Mouse (Mus musculus): ENCODE data around the gene Dclre1c. TPM values are rescaled to one million over a fixed set of nuclear protein-coding genes. Genes with fewer than 3 reads are reported as not detected.
"Not testable (repeated sequence)": the region's sequence is repeated elsewhere in the genome, so short reads cannot be mapped to it uniquely, and the experiment has no call there.

Gene Dclre1c
- 1.5 TPM for polyA plus RNA-seq (2012; fragmentation: generic; extraction: Trizol)

GRCm38 (mm10) chr2:3423841-3424578, at the start of gene Dclre1c:
Gene Dclre1c (plus strand): TSS chr2:3424131.
- H3K4me3 ChIP-seq, result peak within 1 kb of the TSS; percentile 56
- TF ChIP-seq TCF3 (IDR thresholded peaks at IDR 0.05; ENCODE audit: insufficient read length, low read depth) (peak; percentile 74), POLR2AphosphoS2 (IDR thresholded peaks at IDR 0.05; ENCODE audit: insufficient read length, low read depth) (peak; percentile 49), MYOD1 (IDR thresholded peaks at IDR 0.05; ENCODE audit: control insufficient read depth in 1 of 3, insufficient read length in 2 of 3, low read depth in 2 of 3) (peak; percentile 73 to 95 (median 95)), TCF12 (IDR thresholded peaks at IDR 0.05; ENCODE audit: insufficient read depth, poor library complexity, severe bottlenecking) (peak; percentile 81), USF1 (IDR thresholded peaks at IDR 0.05; ENCODE audit: low read depth) (peak; percentile 16), POLR2A (IDR thresholded peaks at IDR 0.05; ENCODE audit: insufficient read length, low read depth) (peak; percentile 30), CEBPB (IDR thresholded peaks at IDR 0.05; ENCODE audit: insufficient read depth, poor library complexity, severe bottlenecking) (peak; percentile 100), MYOG (IDR thresholded peaks at IDR 0.05; ENCODE audit: control insufficient read depth in 1 of 3, insufficient read depth in 1 of 3, insufficient read length in 2 of 3, low read depth in 2 of 3) (peak; percentile 76 to 97 (median 88)), E2F4 (IDR thresholded peaks at IDR 0.05; ENCODE audit: insufficient read depth) (peak; percentile 79), MAX (IDR thresholded peaks at IDR 0.05; ENCODE audit: low read depth) (peak; percentile 46), REST (IDR thresholded peaks at IDR 0.05; ENCODE audit: insufficient read depth, insufficient read length) (no peak), SRF (IDR thresholded peaks at IDR 0.05; ENCODE audit: control insufficient read depth, insufficient read length, low read depth) (no peak)
- H3K36me3 ChIP-seq (ENCODE audit: control insufficient read depth, insufficient read depth), result no peaks in the 10 kb centered on the region
- peaks cover 5% of the 10 kb centered on the region for H3K79me2 ChIP-seq (ENCODE audit: control insufficient read depth, insufficient read depth)
- no peaks in the 10 kb centered on the region for H3K27me3 ChIP-seq (ENCODE audit: control insufficient read depth, insufficient read depth, insufficient read length)
- peak within 1 kb of the TSS; percentile 88 for H3K4me2 ChIP-seq (ENCODE audit: low read depth)
- H3ac ChIP-seq (ENCODE audit: control insufficient read depth, insufficient read length), result no peak within 1 kb of the TSS

- no peaks in the 10 kb centered on the region for H3K36me3 ChIP-seq (ENCODE audit: control insufficient read depth, insufficient read depth)
- no peaks in the 10 kb centered on the region for H3K79me2 ChIP-seq (ENCODE audit: control insufficient read depth, insufficient read depth)
- H3K27me3 ChIP-seq (ENCODE audit: control insufficient read depth, insufficient read depth, insufficient read length), result peaks cover 3% of the 10 kb centered on the region
- H3K4me3 ChIP-seq, result no peak overlapping the region
- no peak overlapping the region for H3K4me2 ChIP-seq (ENCODE audit: low read depth)
- TF ChIP-seq POLR2A (IDR thresholded peaks at IDR 0.05; ENCODE audit: insufficient read length, low read depth) (no peak), CEBPB (IDR thresholded peaks at IDR 0.05; ENCODE audit: insufficient read depth, poor library complexity, severe bottlenecking) (no peak), SRF (IDR thresholded peaks at IDR 0.05; ENCODE audit: control insufficient read depth, insufficient read length, low read depth) (no peak), POLR2AphosphoS2 (IDR thresholded peaks at IDR 0.05; ENCODE audit: insufficient read length, low read depth) (no peak), TCF3 (IDR thresholded peaks at IDR 0.05; ENCODE audit: insufficient read length, low read depth) (no peak), USF1 (IDR thresholded peaks at IDR 0.05; ENCODE audit: low read depth) (no peak), MAX (IDR thresholded peaks at IDR 0.05; ENCODE audit: low read depth) (no peak), MYOG (IDR thresholded peaks at IDR 0.05; ENCODE audit: control insufficient read depth in 1 of 3, insufficient read depth in 1 of 3, insufficient read length in 2 of 3, low read depth in 2 of 3) (no peak), TCF12 (IDR thresholded peaks at IDR 0.05; ENCODE audit: insufficient read depth, poor library complexity, severe bottlenecking) (no peak), MYOD1 (IDR thresholded peaks at IDR 0.05; ENCODE audit: control insufficient read depth in 1 of 3, insufficient read length in 2 of 3, low read depth in 2 of 3) (no peak), E2F4 (IDR thresholded peaks at IDR 0.05; ENCODE audit: insufficient read depth) (no peak)
- no peak overlapping the region for H3ac ChIP-seq (ENCODE audit: control insufficient read depth, insufficient read length)
Observed at GRCm38 (mm10) chr2:3387105-3387860, 36.6 kb upstream of the Dclre1c start.

GRCm38 (mm10) chr2:3391945-3392344, 32.0 kb upstream of the Dclre1c start:
- peaks cover 15% of the 10 kb centered on the region for H3K27me3 ChIP-seq (ENCODE audit: control insufficient read depth, insufficient read depth, insufficient read length)
- no peak for TF ChIP-seq MYOD1 (IDR thresholded peaks at IDR 0.05; ENCODE audit: control insufficient read depth in 1 of 3, insufficient read length in 2 of 3, low read depth in 2 of 3)
- TF ChIP-seq REST (IDR thresholded peaks at IDR 0.05; ENCODE audit: insufficient read depth, insufficient read length), result no peak
- TF ChIP-seq USF1 (IDR thresholded peaks at IDR 0.05; ENCODE audit: low read depth), result no peak
- TF ChIP-seq POLR2A (IDR thresholded peaks at IDR 0.05; ENCODE audit: insufficient read length, low read depth), result no peak
- no peak for TF ChIP-seq CEBPB (IDR thresholded peaks at IDR 0.05; ENCODE audit: insufficient read depth, poor library complexity, severe bottlenecking)
- no peak for TF ChIP-seq MYOG (IDR thresholded peaks at IDR 0.05; ENCODE audit: control insufficient read depth in 1 of 3, insufficient read depth in 1 of 3, insufficient read length in 2 of 3, low read depth in 2 of 3)
- TF ChIP-seq TCF3 (IDR thresholded peaks at IDR 0.05; ENCODE audit: insufficient read length, low read depth), result no peak
- no peak for TF ChIP-seq MAX (IDR thresholded peaks at IDR 0.05; ENCODE audit: low read depth)
- no peak for TF ChIP-seq POLR2AphosphoS2 (IDR thresholded peaks at IDR 0.05; ENCODE audit: insufficient read length, low read depth)
- no peak for TF ChIP-seq SRF (IDR thresholded peaks at IDR 0.05; ENCODE audit: control insufficient read depth, insufficient read length, low read depth)
- no peak for TF ChIP-seq TCF12 (IDR thresholded peaks at IDR 0.05; ENCODE audit: insufficient read depth, poor library complexity, severe bottlenecking)
- no peaks in the 10 kb centered on the region for H3K36me3 ChIP-seq (ENCODE audit: control insufficient read depth, insufficient read depth)
- no peaks in the 10 kb centered on the region for H3K79me2 ChIP-seq (ENCODE audit: control insufficient read depth, insufficient read depth)
- no peak overlapping the region for H3K4me2 ChIP-seq (ENCODE audit: low read depth)
- H3ac ChIP-seq (ENCODE audit: control insufficient read depth, insufficient read length), result no peak overlapping the region
- no peak overlapping the region for H3K4me3 ChIP-seq

GRCm38 (mm10) chr2:3397110-3397509, 26.8 kb upstream of the Dclre1c start, which contains the start of gene Olah:
Gene Olah (minus strand): TSS chr2:3397210.
- H3K4me3 ChIP-seq; H3ac ChIP-seq (ENCODE audit: control insufficient read depth, insufficient read length); H3K79me2 ChIP-seq (ENCODE audit: control insufficient read depth, insufficient read depth); H3K36me3 ChIP-seq (ENCODE audit: control insufficient read depth, insufficient read depth); H3K4me2 ChIP-seq (ENCODE audit: low read depth): not testable (repeated sequence)
- H3K27me3 ChIP-seq (ENCODE audit: control insufficient read depth, insufficient read depth, insufficient read length), result peaks cover 26% of the 10 kb centered on the region
